Mouse (Mus musculus) lung, embryonic 16.5 days (tissue): ENCODE results near the gene Trp63. TPM values are rescaled to one million over a fixed set of nuclear protein-coding genes. Genes with fewer than 3 reads are reported as not detected.

Source experiments
- ATAC-seq: fragments of 200-750 bp; cut with Nextera tagmentation; 2 replicates; pipeline ENCODE4 v1.8.0; 2017; ENCODE audit warnings: low read depth, mild to moderate bottlenecking, moderate library complexity
- H3K27ac ChIP-seq: fragments of 300-500 bp; sonication (generic); 2 replicates; pipeline ENCODE4 v1.5.1; 2014; ENCODE audit warnings: mild to moderate bottlenecking, control low read depth, low read length
- H3K27me3 ChIP-seq: fragments of 300-500 bp; sonication (generic); 2 replicates; pipeline ENCODE4 v1.6.1; 2014; ENCODE audit warnings: low read depth, low read length, mixed read lengths; ENCODE audit not compliant: control insufficient read depth, insufficient read depth
- H3K36me3 ChIP-seq: fragments of 300-500 bp; sonication (generic); 2 replicates; pipeline ENCODE4 v1.6.1; 2014; ENCODE audit warnings: low read length; ENCODE audit not compliant: control insufficient read depth, insufficient read depth
- H3K4me1 ChIP-seq: fragments of 300-500 bp; sonication (generic); replicated peaks from 2 replicates; pipeline ENCODE4 v1.6.1; 2014; ENCODE audit warnings: low read length, mixed read lengths; ENCODE audit not compliant: control insufficient read depth, insufficient read depth
- H3K4me2 ChIP-seq: fragments of 300-500 bp; sonication (generic); 2 replicates; pipeline ENCODE4 v1.6.1; 2014; ENCODE audit warnings: low read depth, low read length, control low read depth
- H3K4me3 ChIP-seq: fragments of 300-500 bp; sonication (generic); 2 replicates; pipeline ENCODE4 v1.5.1; 2014; ENCODE audit warnings: mild to moderate bottlenecking, low read length, control low read depth
- H3K9ac ChIP-seq: fragments of 300-500 bp; sonication (generic); 2 replicates; pipeline ENCODE4 v1.6.1; 2014; ENCODE audit warnings: low read length, control low read depth
- H3K9me3 ChIP-seq: fragments of 300-500 bp; sonication (generic); 2 replicates; pipeline ENCODE4 v1.6.1; 2016; ENCODE audit warnings: low read length; ENCODE audit not compliant: control insufficient read depth
- WGBS: fragments of 180-500 bp; shearing (Covaris S2); extraction: QIAGEN DNeasy Blood & Tissue Kit; methylation state at CpG from one replicate; pipeline ENCODE4 v1.1.7; 2014; 5-methylcytosine and 5-hydroxymethylcytosine counted together
- polyA plus RNA-seq: library from polyadenylated mRNA; unstranded; fragments of >200 nt; fragmentation: Nextera tagmentation; extraction: Ambion mirVana; gene quantifications from 2 replicates; pipeline ENCODE4 v1.2.1, GENCODE M21; 2015

The Trp63 gene
- polyA plus RNA-seq, 1 experiment from 2014 or later: 1.8 TPM

- no peak for ATAC-seq
- H3K4me2 ChIP-seq: no peak overlapping the region
- WGBS: 82% methylated on average over 13 of the region's 13 CpGs
- no peak overlapping the region for H3K9ac ChIP-seq
- no peaks in the 10 kb centered on the region for H3K4me1 ChIP-seq
- no peaks in the 10 kb centered on the region for H3K9me3 ChIP-seq
- H3K27me3 ChIP-seq: no peaks in the 10 kb centered on the region
- H3K4me3 ChIP-seq: no peak overlapping the region
- H3K27ac ChIP-seq: no peak overlapping the region
- H3K36me3 ChIP-seq: no peaks in the 10 kb centered on the region
Observed at GRCm38 (mm10) chr16:25843625-25844024, 160.1 kb downstream of the Trp63 start.

- Histone ChIP-seq H3K9me3 (no peaks in the 10 kb centered on the region), H3K4me2 (no peak overlapping the region), H3K27ac (no peak overlapping the region), H3K4me3 (no peak overlapping the region), H3K27me3 (no peaks in the 10 kb centered on the region), H3K4me1 (peaks cover 2% of the 10 kb centered on the region; the same call in 1 of the 2 replicates), H3K36me3 (no peaks in the 10 kb centered on the region), H3K9ac (no peak overlapping the region)
- no peak for ATAC-seq
- WGBS: 85% methylated on average over 5 of the region's 5 CpGs
Observed at GRCm38 (mm10) chr16:25846611-25847010, 163.0 kb downstream of the Trp63 start.

GRCm38 (mm10) chr16:25848474-25848873 is 164.9 kb downstream of the Trp63 start:
- Histone ChIP-seq H3K4me3 (no peak overlapping the region), H3K9me3 (no peaks in the 10 kb centered on the region), H3K4me2 (no peak overlapping the region), H3K27me3 (no peaks in the 10 kb centered on the region), H3K27ac (no peak overlapping the region), H3K36me3 (no peaks in the 10 kb centered on the region), H3K9ac (no peak overlapping the region), H3K4me1 (peaks cover 2% of the 10 kb centered on the region; the same call in 1 of the 2 replicates)
- no peak for ATAC-seq
- WGBS: 61% methylated on average over 2 of the region's 2 CpGs

DNA sequence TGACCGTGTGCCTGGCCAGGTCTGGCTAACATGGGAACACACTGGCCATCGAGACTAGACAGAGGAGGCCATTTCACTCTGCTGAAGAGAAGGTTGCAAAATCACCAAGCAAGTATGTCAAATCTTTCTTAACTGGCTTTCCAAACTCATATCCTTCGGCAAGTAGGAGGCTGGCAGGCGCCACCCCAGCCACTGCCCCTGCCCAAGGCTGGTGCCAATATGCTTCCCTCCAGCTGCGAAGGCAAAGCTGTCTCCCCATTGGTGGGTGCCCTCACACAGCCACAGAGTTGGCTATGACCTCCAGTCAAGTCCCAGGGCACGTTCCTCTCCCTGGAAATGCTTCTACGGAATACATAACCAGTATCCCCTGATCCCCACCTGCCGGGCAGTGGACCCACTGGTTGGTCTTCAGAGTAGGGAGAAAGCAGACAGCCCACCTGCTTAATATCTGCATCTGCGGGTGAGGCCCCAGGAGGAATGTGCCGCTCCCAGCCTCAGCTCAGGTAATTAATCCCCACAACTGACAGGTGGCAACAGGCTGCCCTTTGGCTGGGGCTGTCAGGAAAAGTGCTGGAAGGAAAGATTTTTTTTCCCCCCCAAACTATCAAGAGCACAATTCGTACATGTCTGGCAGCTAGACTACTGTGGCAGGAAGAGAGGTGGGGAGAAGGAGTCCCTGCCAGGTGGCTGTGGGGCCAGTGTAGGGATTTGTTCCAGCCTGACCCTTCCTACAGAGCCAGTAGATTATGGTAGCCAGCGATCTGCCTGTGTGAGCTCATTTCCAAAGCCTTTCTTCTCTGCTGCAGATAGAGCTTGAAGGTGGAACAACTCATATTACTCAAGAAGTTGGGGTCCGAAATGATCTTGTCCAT is 166.3 kb downstream of the Trp63 start:
- H3K4me3 ChIP-seq: no peak overlapping the region
- no peak for ATAC-seq
- H3K36me3 ChIP-seq: no peaks in the 10 kb centered on the region
- H3K27me3 ChIP-seq: no peaks in the 10 kb centered on the region
- no peaks in the 10 kb centered on the region for H3K9me3 ChIP-seq
- WGBS: 51% methylated on average over 13 of the region's 13 CpGs
- peaks cover 2% of the 10 kb centered on the region; the same call in 1 of the 2 replicates for H3K4me1 ChIP-seq
- no peak overlapping the region for H3K4me2 ChIP-seq
- peak overlapping the region; percentile 34 for H3K27ac ChIP-seq
- H3K9ac ChIP-seq: peak overlapping the region; percentile 5; the same call in 1 of the 2 replicates

DNA sequence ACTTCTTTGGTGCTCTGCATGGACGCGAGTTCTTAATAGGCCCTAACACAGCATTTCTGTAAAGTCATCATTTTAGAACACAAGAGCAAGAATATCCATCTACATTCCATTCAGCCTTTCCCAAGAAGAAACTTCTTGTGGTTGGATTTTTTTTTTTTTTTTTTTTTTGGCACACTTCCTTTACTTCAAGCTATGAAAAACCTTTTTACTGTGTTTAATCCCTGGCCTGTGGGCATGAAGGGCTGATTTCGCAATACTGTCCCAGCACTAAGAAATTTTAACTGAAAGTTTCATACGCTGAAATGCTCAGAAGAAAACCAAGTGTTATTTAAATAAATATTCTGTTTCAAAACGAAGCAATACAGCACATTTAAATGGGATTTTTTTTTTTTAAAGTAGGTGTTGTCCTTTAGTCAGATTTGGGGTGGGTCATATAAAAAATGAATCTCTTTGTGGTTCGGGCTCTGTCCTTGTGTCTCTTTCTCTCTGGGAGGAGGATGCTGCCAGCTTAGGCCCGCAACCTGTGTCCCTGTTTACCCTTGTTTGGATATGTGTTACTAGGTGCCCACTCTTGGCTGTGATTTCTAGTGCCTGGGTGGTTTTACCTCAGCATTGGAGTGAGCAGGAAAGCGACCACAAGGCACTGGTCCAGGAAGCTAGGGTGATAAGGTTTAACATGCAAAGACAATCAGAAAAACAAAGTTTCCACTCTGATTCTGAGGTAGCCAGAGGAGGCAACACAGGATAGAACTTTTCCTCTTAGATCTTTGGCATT is 177.4 kb downstream of the Trp63 start:
- no peaks in the 10 kb centered on the region for H3K9me3 ChIP-seq
- no peaks in the 10 kb centered on the region for H3K27me3 ChIP-seq
- H3K4me3 ChIP-seq: no peak overlapping the region
- H3K4me2 ChIP-seq: no peak overlapping the region
- H3K4me1 ChIP-seq: peaks cover 10% of the 10 kb centered on the region; the same call in 1 of the 2 replicates
- H3K36me3 ChIP-seq: no peaks in the 10 kb centered on the region
- ATAC-seq: peak; percentile 71; the same call in 1 of the 2 replicates
- H3K9ac ChIP-seq: no peak overlapping the region
- peak overlapping the region; percentile 57 for H3K27ac ChIP-seq
- WGBS: 63% methylated on average over 8 of the region's 8 CpGs

DNA sequence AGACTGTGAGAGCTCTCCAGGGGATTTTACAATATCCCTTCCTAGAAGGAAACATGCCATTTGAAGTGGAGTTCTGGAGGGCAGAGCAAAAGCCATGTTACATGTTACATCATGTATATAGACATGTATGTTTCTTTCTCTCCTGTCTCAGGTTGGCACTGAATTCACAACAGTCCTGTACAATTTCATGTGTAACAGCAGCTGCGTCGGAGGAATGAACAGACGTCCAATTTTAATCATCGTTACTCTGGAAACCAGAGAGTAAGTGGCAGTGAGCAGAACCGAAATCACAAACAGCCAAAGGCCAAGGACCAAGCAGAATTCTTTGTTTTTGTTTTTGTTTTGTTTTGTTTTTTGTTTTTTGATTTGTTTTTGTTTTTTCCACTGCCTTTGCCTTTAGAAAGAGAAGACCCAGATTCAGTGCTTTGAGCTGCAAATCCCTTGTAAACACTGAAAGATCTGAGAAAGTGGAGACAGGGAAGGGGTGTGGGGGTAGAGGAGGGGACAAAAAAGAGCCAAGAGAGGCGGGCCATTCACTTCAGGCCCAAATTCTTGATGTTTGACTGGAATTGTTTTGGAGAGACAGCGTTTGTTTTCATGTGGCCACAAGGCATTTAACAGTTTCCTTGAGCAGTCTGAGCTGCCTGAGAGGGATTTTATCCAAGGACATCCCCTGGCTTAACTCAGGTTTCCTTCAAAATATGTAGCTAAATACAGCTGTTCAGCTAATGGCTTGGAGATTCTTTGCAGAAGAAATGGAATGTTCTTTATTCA is 181.7 kb downstream of the Trp63 start:
- Histone ChIP-seq H3K9ac (no peak overlapping the region), H3K4me1 (peaks cover 12% of the 10 kb centered on the region; the same call in 1 of the 2 replicates), H3K9me3 (no peaks in the 10 kb centered on the region), H3K27ac (peak overlapping the region; percentile 29), H3K4me2 (no peak overlapping the region), H3K36me3 (no peaks in the 10 kb centered on the region), H3K27me3 (no peaks in the 10 kb centered on the region), H3K4me3 (no peak overlapping the region)
- peak; percentile 62 for ATAC-seq
- WGBS: 47% methylated on average over 7 of the region's 7 CpGs

DNA sequence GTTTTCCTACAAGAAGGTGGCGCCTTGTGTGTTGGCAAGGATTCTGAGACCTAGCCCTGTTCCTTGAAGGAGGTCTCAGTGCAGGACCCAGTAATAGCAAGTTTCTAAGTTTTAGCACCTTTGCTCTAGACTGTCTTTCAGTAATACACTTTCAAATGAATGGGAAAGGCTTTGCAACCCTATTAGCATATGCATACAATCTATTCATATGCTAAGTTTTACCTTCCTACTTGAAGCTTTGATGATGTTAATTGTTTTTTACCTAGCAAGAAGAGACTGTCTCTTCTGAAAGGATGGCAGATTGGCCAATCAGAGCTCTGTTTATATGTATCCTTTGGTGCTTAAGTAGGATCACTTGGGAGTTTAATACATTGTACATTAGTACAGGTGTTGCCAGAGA is 187.9 kb downstream of the Trp63 start:
- Histone ChIP-seq H3K4me3 (no peak overlapping the region), H3K9me3 (no peaks in the 10 kb centered on the region), H3K27me3 (no peaks in the 10 kb centered on the region), H3K4me2 (no peak overlapping the region), H3K36me3 (no peaks in the 10 kb centered on the region), H3K27ac (no peak overlapping the region), H3K4me1 (no peaks in the 10 kb centered on the region), H3K9ac (no peak overlapping the region)
- no peak for ATAC-seq
- WGBS: 80% methylated on average over 1 of the region's 1 CpGs

DNA sequence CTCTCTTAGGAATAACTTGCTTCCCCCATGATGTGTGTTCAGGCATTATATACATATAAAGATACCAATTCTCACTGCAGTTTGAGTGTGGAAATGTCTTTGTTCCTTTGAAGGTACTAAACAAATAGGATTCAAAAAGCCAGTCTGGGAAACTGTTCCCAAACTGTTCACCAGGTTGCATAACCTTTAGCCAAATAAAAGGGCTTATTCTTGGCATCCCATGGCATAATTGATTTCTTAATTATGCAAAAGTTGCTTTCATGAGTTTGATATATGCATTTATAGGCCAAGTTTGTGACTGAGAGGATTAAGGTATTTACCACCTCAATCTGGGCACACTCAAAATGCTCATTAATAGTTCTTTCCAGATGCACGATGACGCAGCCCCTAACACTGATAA is 192.1 kb downstream of the Trp63 start:
- H3K36me3 ChIP-seq: no peaks in the 10 kb centered on the region
- WGBS: 74% methylated on average over 2 of the region's 2 CpGs
- no peak for ATAC-seq
- no peak overlapping the region for H3K4me3 ChIP-seq
- H3K9ac ChIP-seq: no peak overlapping the region
- H3K27me3 ChIP-seq: no peaks in the 10 kb centered on the region
- H3K4me1 ChIP-seq: no peaks in the 10 kb centered on the region
- no peaks in the 10 kb centered on the region for H3K9me3 ChIP-seq
- no peak overlapping the region for H3K4me2 ChIP-seq
- no peak overlapping the region for H3K27ac ChIP-seq
